Mouse (Mus musculus): ENCODE measurements around the gene Rbms3.

GRCm38 (mm10) chr9:117596162-117596561, 33.6 kb downstream of the Rbms3 start:
- TF ChIP-seq CTCF (IDR thresholded peaks at IDR 0.05) (no peak), EP300 (IDR thresholded peaks at IDR 0.05; ENCODE audit: insufficient read depth, low read depth, low read length) (no peak), POLR2A (IDR thresholded peaks at IDR 0.05; ENCODE audit: insufficient read depth, low read depth, low read length) (no peak)
